Mouse (Mus musculus) embryonic fibroblast, embryonic 13.5 days (primary cell): ENCODE measurements around the gene Fyttd1.

Experiments used
- CTCF ChIP-seq: IDR thresholded peaks from 2 replicates; pipeline ENCODE4 v1.5.1; 2011; ENCODE audit warnings: mild to moderate bottlenecking, control low read depth, low read length, moderate library complexity, borderline replicate concordance; ENCODE audit not compliant: insufficient read depth
- POLR2A ChIP-seq: IDR thresholded peaks from 2 replicates; pipeline ENCODE4 v1.6.1; 2011; ENCODE audit warnings: low read depth, mild to moderate bottlenecking, control low read depth, low read length, moderate library complexity

- TF ChIP-seq POLR2A (no peak), CTCF (no peak)
These were observed 79.6 kb downstream of the Fyttd1 start for GRCm38 (mm10) chr16:32956889-32957288.
